Mouse (Mus musculus): ENCODE data around the gene Prkn.

GRCm38 (mm10) chr17:11885601-11886000, 1045.4 kb downstream of the Prkn start:
- TF ChIP-seq CTCF (IDR thresholded peaks at IDR 0.05; ENCODE audit: low read depth) (no peak), EP300 (IDR thresholded peaks at IDR 0.05; ENCODE audit: low read depth) (no peak)
